11 mouse cellular contexts compared by ENCODE assay signal in genomic region chr11:103677042-103677441, GRCm38 (mm10). TPM values are rescaled to one million over a fixed set of nuclear protein-coding genes. Genes with fewer than 3 reads are reported as not detected.
DNase-seq lines count a peak whose midpoint lies in the region; ATAC-seq and TF ChIP-seq lines count a peak whose summit lies in the region.
"Not testable (repeated sequence)": the region's sequence is repeated elsewhere in the genome, so short reads cannot be mapped to it uniquely, and the experiment has no call there.
"Had no signal": no experiment of that assay in that cellular context is flagged by ENCODE, and none has a peak within 500 bp of the region (broad histone marks: within the 10 kb centered on the region; RNA-seq: fewer than 3 reads in every experiment).

No protein-coding gene starts in this region.

- H3K79me2 ChIP-seq in C2C12 (ENCODE audit: control insufficient read depth, insufficient read depth) = not testable (repeated sequence)

- 47% methylated on average over 2 of the region's 2 CpGs for WGBS in intestine, postnatal 0 days
- WGBS in midbrain, embryonic 11.5 days = 52% methylated on average over 2 of the region's 2 CpGs

- TF ChIP-seq CTCF in C2C12 (IDR thresholded peaks at IDR 0.05; ENCODE audit: control insufficient read depth, insufficient read depth, insufficient read length) = peak; percentile 38
- peak; percentile 77 for TF ChIP-seq CTCF in intestine, postnatal 0 days (IDR thresholded peaks at IDR 0.05; ENCODE audit: low read depth)

- not testable (repeated sequence) for H3ac ChIP-seq in C2C12 (ENCODE audit: control insufficient read depth, insufficient read length, low read depth)

- H3K27ac ChIP-seq in intestine, postnatal 0 days (ENCODE audit: low read depth, low read length); midbrain, embryonic 11.5 days (ENCODE audit: low read depth, low read length): not testable (repeated sequence)

- not testable (repeated sequence) for H3K9me3 ChIP-seq in intestine, postnatal 0 days (ENCODE audit: control insufficient read depth); midbrain, embryonic 11.5 days (ENCODE audit: control insufficient read depth, low read length)

- peak; percentile 56 to 86 for DNase-seq in adrenal gland, adult (ENCODE audit: inconsistent age in 2 of 2, low spot score in 1 of 2)
- DNase-seq in cerebellum, postnatal 10 days = peak; percentile 78 to 80
- DNase-seq in gastrocnemius, adult 18-20 months (ENCODE audit: low spot score) = peak; percentile 22
- peak; percentile 55 for DNase-seq in liver
- peak; percentile 87 for DNase-seq in midbrain, embryonic 11.5 days (ENCODE audit: low spot score, missing footprints)
- peak; percentile 49 for DNase-seq in splenic B cell, adult 2 months (ENCODE audit: low read depth, low spot score)

- not testable (repeated sequence) for H3K4me3 ChIP-seq in C2C12 (ENCODE audit: insufficient read depth, poor library complexity, severe bottlenecking); intestine, postnatal 0 days (ENCODE audit: low read depth, low read length); midbrain, embryonic 11.5 days (ENCODE audit: low read depth, low read length)

- ATAC-seq in intestine, postnatal 0 days; midbrain, embryonic 11.5 days (ENCODE audit: low FRiP score): not testable (repeated sequence)

- H3K4me1 ChIP-seq in intestine, postnatal 0 days (replicated peaks; ENCODE audit: control insufficient read depth, insufficient read depth, low read length); midbrain, embryonic 11.5 days (ENCODE audit: control insufficient read depth, insufficient read depth, low read length): not testable (repeated sequence)

- H3K27me3 ChIP-seq in C2C12 (ENCODE audit: control insufficient read depth, insufficient read depth, insufficient read length); intestine, postnatal 0 days (replicated peaks; ENCODE audit: control insufficient read depth, insufficient read depth, low read length); midbrain, embryonic 11.5 days (ENCODE audit: control insufficient read depth, insufficient read depth, low read length); splenic B cell, adult 2 months (ENCODE audit: control insufficient read depth, insufficient read depth, low read length, poor library complexity, severe bottlenecking): not testable (repeated sequence)

- not testable (repeated sequence) for H3K9ac ChIP-seq in intestine, postnatal 0 days (ENCODE audit: low read depth, low read length); midbrain, embryonic 11.5 days (ENCODE audit: low read length)

- H3K36me3 ChIP-seq in C2C12 (ENCODE audit: control insufficient read depth, insufficient read depth) = peaks cover 62% of the 10 kb centered on the region
- peaks cover 44% of the 10 kb centered on the region for H3K36me3 ChIP-seq in intestine, postnatal 0 days (ENCODE audit: control insufficient read depth, insufficient read depth)
- H3K36me3 ChIP-seq in midbrain, embryonic 11.5 days (ENCODE audit: control insufficient read depth, insufficient read depth, low read length) = peaks cover 13% of the 10 kb centered on the region
- not testable (repeated sequence) for H3K36me3 ChIP-seq in splenic B cell, adult 2 months (ENCODE audit: control insufficient read depth, insufficient read depth, low read length, poor library complexity, severe bottlenecking)

- not testable (repeated sequence) for H3K4me2 ChIP-seq in intestine, postnatal 0 days (replicated peaks; ENCODE audit: low read depth); midbrain, embryonic 11.5 days

- not testable (repeated sequence) for H3K79me3 ChIP-seq in C2C12 (ENCODE audit: low read depth)

RNA-seq across cellular contexts. Expression of gene Gosr2, which starts 20.7 kb away (rescaled TPM):
- 73.2 TPM for polyA plus RNA-seq in C2C12 (2012; fragmentation: generic; extraction: Trizol)
- total RNA-seq in gastrocnemius, adult 18-20 months (2021) = 10 to 100 TPM; 39.2 to 42.6 TPM
- 106 and 113 TPM in 2 replicates for polyA plus RNA-seq in intestine, postnatal 0 days (2015; fragmentation: Nextera tagmentation; extraction: Ambion mirVana)
- polyA plus RNA-seq in midbrain, embryonic 11.5 days (2014; fragmentation: Nextera tagmentation; extraction: Ambion mirVana) = 87.8 and 90.9 TPM in 2 replicates

RNA-seq across cellular contexts. Expression of gene Rprml, which starts 27.7 kb away (rescaled TPM):
- polyA plus RNA-seq in C2C12 (2012; fragmentation: generic; extraction: Trizol) = not detected
- total RNA-seq in gastrocnemius, adult 18-20 months (2021) = not detected
- 2.3 and 3.7 TPM in 2 replicates for polyA plus RNA-seq in intestine, postnatal 0 days (2015; fragmentation: Nextera tagmentation; extraction: Ambion mirVana)
- polyA plus RNA-seq in midbrain, embryonic 11.5 days (2014; fragmentation: Nextera tagmentation; extraction: Ambion mirVana) = not detected in 2 replicates
- polyA plus RNA-seq: heart, embryonic 13.5 days; lung, embryonic 16.5 days had no signal

RNA-seq across cellular contexts. Expression of gene Lyzl6, which starts 38.4 kb away (rescaled TPM):
- not detected for polyA plus RNA-seq in C2C12 (2012; fragmentation: generic; extraction: Trizol)
- total RNA-seq in gastrocnemius, adult 18-20 months (2021) = not detected
- polyA plus RNA-seq in intestine, postnatal 0 days (2015; fragmentation: Nextera tagmentation; extraction: Ambion mirVana) = not detected in 2 replicates
- not detected in 2 replicates for polyA plus RNA-seq in midbrain, embryonic 11.5 days (2014; fragmentation: Nextera tagmentation; extraction: Ambion mirVana)
- polyA plus RNA-seq: heart, embryonic 13.5 days; lung, embryonic 16.5 days; urinary bladder, adult 2 months had no signal

RNA-seq across cellular contexts. Expression of gene Gm884, which starts 56.1 kb away (rescaled TPM):
- not detected for polyA plus RNA-seq in C2C12 (2012; fragmentation: generic; extraction: Trizol)
- total RNA-seq in gastrocnemius, adult 18-20 months (2021) = not detected
- polyA plus RNA-seq in intestine, postnatal 0 days (2015; fragmentation: Nextera tagmentation; extraction: Ambion mirVana) = not detected in 2 replicates
- not detected in 2 replicates for polyA plus RNA-seq in midbrain, embryonic 11.5 days (2014; fragmentation: Nextera tagmentation; extraction: Ambion mirVana)
- polyA plus RNA-seq: heart, embryonic 13.5 days; lung, embryonic 16.5 days; urinary bladder, adult 2 months had no signal

Comparison
In these comparisons a context has a peak if more than half of its experiments do, and no peak if none do; other contexts are left out.
1. DNase-seq: peak in every context shown above with its lines; median percentile 87 in midbrain, embryonic 11.5 days; 79 in cerebellum, postnatal 10 days; 71 in adrenal gland, adult; 55 in liver; 49 in splenic B cell, adult 2 months; 22 in gastrocnemius, adult 18-20 months.